Mouse (Mus musculus): ENCODE data around the gene Cpa5. TPM values are rescaled to one million over a fixed set of nuclear protein-coding genes. Genes with fewer than 3 reads are reported as not detected.

The Cpa5 gene
- polyA plus RNA-seq, 3 experiments from 2014 or later = not detected

DNA sequence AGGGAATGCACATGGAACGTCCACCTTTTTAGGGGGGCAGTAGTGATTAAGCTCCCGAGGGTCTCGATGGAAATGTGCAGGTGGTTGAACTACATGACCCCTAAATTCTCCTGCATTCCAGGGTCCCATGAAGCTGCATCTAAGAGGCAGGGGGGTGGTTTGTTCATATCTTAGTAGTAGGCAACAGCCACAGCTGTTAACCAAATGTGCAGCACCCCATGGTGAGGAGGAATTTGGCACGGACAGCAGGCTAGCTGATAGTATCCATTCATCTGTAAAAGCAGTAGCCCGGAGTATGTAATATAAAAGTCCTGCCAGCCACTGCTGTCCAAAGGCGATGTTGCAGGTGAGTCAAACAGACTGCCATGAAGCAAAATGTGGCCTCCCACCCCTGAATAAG is 34.6 kb downstream of the Cpa5 start:
- ATAC-seq = no peak

DNA sequence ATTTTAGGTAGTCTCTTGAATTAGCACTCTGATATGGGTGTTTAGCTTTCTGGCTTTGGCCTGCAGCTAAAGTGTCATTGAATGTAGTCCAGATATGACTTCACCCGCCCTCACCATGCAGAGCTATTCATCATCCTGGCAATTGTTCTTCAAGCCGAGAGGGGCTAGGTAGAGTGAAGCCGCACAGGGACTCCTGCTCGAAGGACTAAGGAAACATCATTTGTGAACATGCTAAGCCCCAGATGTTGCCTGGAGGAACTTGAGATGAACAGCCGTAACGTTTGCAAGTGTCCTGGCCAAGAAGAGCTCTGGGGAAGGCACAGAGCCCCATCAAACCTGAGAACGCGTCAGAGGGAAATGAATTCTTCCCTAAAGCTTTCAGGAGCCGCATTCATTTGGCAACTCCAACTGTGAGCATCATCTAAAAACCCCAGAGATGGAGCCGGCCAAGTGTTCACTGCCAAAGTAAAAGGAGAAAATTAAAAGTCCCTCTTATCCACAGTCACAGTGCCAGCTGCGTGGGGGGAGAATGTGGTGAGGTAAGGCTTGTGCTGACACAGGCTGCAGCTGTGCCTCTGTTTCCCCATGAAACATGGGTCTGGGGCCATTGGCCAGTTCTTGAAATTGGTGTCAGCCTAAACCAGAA is 39.0 kb downstream of the Cpa5 start:
- ATAC-seq = no peak

DNA sequence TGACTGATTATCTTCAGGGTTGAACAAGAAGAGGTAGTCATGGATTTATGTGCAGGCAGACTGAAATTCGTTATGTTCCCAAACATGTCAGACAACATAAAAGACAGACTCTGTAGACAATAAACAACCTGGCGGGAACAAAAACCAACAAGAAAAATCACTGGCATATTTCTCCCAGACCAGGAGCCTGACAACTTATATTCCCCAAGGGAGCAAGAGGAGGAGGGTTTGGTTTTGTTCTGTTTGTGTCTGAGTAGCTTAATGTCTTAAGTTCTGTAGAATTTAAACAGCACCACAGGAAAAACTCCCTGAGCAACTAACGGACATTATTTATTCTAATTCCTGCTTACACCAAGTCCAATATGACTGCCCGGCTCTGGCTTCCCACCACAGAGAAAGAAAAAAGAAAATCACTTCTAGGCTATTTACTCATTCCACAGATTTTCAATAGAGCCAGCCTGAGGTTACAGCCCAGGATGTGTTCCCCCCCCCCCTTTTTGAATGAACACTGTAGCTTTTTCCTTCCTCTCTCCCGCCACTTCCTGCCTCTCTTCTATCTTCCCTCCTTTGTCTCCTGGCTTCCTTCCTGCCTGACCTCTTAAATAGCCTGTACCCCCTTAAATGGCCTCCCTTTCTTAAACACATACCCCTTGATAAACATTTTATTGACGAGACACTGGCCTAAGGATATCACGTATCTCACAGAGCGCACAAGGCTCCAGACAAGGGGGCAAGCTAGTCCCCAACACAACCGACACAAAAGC is 41.8 kb downstream of the Cpa5 start:
- ATAC-seq = no peak

DNA sequence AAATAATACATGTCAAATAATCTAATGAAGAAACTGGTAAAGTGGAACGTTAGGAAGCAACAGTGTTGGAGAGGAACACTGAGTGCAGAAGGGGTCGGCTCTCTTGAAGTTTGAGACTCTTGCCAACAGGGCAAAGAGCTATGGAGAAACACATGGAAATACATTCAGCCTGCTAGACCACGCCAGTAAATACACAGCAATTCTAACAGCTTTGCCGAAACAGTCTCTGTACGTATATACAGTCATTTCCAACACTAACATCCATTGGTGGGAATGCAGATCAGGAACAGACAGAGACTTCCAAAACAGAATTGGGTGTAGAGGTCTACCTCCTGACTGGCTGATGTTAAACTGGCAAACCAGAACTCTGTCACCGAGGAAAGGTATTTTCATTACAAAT is 42.7 kb downstream of the Cpa5 start:
- no peak for ATAC-seq

DNA sequence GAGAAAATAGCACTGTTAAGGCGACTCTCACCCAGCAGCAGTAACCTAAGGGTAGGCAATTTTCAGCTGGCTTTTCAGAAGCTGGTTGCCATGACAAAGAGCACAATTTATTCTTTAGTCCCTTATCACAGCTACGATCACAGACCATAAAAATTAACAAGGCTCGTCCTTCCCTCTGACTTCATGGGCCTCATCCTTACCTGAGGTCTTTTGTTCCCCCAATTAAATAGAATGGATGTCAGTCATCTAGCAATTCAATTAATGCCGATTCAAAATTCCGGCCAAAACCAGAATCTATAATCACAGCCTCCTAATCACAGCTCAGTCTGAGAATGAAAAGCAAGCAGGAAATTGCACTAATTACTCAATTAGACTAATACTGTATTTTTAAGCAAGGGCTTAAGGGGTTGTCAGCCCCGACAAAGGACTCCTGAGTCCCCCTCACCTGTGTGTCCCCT is 43.6 kb downstream of the Cpa5 start:
- ATAC-seq = no peak

DNA sequence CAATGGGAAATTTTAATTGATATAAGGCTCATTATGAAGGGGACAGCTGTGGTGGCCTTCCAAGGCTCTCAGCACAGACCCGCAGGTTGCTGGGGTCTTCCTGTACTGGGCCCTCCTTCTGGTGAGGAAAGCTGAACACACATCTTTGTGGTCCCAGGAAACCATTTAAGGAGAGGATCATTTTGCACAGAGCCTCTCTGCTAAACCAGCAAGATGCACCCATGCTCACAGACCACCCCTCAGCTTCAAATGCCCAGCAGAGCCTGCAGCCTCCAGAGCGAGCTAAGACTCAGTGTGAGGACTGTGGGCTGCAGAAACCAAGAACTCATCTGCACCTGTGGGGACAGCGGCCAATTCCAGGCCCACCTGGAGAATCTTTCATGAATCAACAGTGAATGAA is 44.1 kb downstream of the Cpa5 start:
- no peak for ATAC-seq

DNA sequence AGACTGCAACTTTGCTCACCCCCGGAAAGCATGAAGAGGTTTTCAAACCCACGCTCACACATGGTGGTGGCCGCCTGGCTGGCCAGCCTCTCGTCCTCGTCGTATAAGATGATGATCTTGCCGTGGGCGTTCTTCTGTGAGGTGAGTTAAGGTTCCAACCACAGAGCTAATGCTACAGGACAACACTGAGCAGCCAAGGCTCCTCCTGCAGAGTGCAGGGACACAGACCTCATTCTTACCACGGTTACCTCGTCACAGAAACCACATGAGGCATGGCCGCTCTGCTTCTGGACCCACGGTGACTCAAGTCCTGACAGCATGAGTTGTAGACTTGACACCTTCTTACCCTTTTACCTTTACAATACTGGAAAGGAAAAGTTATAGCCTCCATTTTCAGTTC is 46.5 kb downstream of the Cpa5 start:
- ATAC-seq = peak; percentile 84

DNA sequence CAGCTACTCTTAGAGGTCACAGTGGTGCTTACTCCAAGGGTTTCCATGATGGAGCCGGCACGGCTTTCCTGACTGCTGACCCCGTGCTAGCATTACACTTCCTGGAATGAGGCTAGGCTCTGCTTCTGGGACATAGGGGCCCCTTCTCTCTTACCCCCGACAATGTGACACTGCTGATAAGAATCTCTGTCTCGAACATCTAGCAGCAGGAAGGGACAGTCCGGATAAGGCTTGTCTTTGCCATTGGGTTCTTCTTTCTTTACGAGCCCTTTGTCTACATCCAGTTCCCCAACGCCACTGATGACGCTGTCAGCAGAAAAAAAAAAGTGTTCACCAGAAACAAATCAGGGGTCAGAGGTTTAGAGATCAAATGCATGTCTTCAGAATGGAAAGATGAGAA is 47.8 kb downstream of the Cpa5 start:
- ATAC-seq = no peak

DNA sequence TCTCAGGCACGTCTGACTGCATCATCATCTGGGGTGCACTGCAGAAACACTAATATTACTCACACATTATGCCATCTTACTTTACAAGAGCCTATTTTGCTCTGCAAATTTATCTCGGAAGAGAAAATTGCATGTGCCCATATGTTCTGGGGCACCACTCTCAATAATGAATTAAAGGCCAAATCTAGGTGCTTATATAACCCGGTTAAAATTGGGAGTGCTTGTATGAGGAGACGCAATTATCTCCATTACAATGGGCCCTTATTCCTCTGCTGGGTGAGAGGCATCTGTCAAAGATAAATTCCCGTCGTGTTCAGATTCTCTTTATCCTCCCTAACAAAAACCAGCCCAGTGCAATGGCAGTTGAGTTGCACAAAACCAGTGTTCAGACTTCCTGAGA is 54.0 kb downstream of the Cpa5 start:
- ATAC-seq = no peak

DNA sequence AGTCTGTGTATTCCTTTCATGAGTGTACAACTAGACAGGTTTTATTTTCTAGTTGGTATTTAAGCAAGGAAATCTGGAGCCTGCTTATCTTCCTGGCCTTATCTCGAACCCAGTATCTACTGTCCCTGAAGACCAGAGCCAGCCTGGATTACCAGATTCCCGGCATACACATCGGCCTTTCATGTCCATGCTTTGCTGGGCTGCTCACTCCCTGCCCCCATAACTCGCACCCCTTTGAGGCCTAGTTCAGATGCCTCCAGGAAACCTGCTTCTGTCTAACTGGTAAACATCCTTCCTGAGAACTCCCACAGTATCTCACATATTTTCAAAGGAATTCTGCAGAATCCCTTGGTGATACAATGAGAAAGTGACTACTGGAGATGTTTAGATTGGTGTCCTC is 54.5 kb downstream of the Cpa5 start:
- no peak for ATAC-seq

DNA sequence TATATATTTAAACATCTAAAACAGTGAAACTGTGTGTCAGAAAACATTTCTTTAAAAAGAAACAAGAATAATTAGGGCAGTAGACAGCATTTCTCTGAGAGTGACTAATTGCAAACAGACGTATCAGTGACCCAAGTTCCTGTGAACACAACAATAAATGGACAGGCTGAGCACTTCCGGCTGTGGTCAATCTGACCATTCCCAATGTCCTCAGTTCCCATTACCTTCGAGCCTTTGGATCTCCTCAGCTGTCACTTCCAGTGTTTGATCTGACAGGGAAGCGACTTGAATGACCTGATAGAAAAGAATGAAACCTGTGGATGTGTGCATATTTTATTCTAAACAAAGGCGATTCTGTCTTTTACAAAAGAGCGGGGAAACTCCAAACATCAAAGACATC is 55.2 kb downstream of the Cpa5 start:
- ATAC-seq = no peak

DNA sequence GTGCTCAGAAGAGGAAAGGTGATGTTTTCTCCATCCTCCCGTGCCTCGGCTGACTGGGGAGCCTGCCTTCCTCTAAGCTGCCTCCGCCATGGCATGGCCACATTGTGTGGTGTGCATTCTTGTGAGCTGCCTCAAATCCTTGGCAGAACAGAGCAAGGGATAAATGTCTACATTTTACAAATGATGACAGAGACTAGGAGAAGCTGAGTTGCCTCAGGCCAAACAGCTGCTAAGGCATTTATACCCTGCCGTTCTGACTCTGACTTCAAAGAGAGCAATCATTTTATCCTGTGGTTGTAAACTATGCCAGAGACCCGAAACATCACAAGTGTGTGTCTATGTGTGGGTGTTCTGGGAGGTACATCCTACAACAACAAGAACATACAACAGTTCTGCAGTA is 56.8 kb downstream of the Cpa5 start:
- no peak for ATAC-seq

DNA sequence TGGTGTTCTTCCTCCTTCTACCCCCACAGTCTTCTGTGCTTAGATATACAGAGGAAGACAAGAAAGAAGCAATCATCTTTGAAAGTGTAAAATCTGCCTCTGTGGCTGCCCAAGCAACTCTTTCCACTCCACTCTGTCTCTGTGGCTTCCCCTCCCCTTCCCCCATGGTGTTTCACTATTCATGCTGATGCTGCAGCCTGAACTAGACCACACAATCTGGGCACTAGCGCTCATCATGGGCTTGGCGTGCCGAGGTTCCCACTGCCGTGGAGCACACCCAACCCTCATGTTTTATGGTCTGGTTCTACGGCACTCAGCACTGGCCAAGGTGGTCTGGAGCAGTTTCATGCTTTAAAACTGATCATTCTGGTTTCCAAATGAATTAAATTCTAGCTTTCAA is 60.9 kb downstream of the Cpa5 start:
- ATAC-seq = peak; percentile 46

DNA sequence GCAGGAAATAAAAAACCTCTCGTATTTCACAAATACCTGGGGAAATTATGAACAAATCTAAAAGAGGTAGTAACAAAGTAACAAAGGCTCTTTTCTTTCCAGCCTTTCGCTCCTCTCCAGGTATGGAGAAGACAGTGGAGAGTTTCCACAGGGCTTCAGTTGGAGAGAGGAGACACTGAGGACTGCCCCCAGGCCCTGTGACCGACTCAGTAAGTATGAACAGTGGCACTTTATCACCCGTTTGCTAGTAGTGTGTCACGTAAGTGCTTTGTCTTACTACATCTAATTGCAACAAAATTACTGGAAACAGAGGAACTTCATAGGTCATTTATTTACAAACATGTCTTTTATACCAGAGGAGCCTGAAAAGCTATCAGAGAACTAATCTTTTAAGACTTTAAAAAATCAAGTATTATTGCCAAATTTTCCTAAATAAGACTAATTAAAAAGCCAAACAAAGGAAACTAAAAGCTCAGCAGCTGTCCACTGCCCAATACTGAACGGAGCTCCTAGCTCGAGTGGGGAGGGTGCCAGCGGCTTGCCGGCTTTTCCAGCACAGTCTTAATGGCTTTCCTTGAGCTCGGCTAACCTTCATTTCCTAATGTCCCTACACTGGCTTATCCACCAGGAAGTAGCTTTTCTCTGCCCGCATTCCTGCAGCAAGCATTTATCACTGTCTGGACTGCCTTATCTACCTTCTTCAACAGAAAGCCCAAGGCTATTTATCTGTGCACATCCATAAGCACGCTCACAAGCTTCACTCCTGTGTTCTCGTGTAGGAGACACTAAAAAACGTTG is 63.2 kb downstream of the Cpa5 start:
- no peak for ATAC-seq

DNA sequence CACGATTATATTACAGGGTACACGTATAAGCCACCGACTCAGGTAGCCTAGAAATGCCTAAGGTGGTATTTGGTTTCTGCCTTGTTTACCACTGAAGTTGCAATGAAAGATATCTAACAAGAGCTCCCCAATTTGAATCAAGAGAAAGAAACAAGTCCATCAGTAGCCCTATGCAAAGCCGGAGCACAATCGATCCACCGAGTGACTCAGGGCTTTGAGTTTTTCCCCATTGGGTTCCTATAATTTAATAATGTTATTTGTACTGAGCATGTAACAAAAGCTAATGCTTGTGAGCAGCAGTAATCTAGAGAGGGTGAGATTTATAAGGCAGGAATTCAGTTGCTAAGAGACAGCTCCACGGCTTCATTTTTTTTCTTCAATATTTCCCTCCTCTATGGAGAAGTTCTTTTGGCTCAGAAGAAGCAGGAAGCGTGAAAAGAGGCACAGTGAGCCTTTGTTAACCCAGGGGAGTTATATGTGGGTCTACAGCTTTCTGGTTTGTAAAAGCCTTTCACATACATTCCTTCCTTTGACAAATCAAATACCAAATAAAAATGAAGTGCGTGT is 64.0 kb downstream of the Cpa5 start:
- ATAC-seq = no peak

DNA sequence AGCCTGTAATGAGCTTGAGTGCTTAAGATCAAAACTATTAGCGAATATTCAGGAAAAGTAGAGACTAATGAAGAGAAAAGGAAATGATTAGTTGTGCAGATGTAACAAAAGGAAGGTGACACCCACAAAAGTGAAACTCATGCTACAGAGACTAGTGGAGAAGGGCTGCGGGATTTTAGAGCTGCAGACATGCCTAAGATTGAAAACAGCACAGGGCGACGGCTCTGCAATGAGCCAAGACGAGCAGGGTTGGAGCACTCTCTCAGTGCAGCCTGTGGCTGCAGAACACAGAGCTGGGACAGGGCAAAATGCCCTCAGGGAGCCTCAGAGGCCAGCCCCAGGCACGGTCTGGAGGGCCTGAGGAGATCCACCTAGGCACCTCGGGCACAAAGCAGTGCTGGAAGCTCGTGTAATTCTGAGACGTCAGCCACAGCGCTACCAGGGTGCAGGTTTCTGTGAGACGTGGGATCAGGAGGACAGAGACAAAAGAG is 64.5 kb downstream of the Cpa5 start:
- no peak for ATAC-seq

DNA sequence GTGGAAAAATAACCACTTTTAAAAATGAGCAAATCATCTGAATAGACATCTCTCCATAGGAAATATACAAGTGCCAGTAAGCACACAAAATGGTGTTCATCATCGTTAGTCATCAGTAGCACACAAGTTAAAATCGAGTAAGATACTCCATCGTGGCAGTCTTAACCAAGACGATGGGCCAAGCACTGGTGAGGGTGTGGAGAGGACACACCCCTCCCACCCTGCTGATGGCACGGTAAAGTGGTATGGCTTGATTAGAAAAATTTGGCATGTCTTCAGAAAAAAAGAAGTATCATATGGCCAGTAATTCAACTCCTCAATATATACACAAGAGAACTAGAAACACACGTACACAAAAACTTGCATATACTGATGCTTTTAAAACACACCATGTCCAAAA is 65.7 kb downstream of the Cpa5 start:
- ATAC-seq = no peak

DNA sequence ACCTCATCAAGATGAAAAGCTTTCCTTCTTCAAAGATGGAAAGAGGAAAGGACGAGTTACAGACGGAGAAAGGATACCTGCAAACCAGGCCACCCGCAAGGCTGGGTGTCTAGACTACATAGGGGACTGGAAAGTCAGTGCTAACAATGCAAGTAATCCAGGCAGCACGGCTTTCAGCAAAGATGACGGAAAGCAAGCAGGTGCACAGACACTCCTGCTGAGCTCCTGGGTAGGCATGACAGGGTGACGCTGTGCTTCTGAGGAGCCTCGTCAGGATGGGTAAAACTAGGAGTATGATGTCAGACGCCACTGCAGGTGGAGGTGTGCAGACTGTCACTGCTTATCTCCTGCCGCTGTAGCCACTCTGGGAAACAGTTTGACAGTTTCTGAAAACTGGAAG is 66.8 kb downstream of the Cpa5 start:
- ATAC-seq = no peak

DNA sequence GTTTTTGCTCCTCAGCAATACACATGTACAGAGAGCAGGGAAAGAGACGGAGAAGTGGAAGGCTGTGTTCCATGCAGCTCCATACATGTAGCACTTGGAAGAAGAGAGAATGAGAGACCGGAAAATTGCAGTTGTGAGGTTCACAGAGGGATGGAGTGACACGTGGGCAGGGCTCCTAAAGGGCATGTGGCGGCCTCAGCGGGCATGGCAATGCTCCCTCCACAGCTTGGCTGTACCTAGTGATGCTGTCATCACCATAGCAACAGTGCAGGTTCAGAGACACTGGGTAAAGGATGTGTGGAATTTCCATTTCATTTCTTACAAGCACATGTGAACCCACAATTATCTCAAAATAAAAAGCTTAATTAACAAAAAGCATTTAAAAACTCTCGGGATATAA is 67.7 kb downstream of the Cpa5 start:
- no peak for ATAC-seq

DNA sequence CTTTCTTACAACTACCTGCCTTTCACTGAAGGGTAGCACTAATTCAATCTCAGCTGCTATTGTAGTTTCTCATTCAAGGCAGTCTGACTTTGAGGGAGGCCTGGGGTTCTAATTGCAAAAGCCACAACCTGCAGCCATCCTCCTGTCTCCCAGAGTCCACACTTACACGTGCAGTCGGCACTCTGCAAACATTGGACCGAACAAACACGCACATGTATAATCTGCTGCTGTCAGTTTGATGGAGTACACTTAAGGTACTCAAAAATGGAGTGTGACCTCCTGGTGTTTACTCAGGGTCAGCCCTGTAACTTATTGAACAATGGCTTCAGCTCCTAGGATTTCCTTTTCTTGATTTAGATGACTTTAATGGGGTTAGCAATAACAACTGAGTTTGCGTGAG is 68.8 kb downstream of the Cpa5 start:
- no peak for ATAC-seq

DNA sequence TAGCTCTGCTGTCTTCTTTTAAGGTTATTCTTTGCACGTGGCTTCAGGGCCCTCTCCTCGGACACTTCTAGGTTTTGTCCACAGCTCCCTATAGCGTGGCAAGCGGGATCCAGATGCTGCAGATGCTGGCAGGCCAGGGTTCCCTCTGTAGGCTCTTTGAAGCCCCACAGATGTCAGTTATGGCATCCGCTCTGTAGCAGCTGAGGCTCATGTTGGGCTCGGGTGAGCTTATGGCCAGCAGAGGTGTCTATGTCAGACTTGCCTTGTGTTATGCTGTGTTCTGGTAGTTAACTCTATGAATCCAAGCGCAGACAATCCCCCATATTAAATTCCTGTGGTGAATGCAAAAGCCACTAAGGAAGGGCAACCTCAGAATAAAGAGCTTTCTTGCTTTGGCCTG is 69.6 kb downstream of the Cpa5 start:
- no peak for ATAC-seq

All from inflammation-experienced regulatory T-cells, adult 6 months (primary cell).